Mouse (Mus musculus) embryonic fibroblast, embryonic 13.5 days (primary cell): ENCODE measurements around the gene Tcaf1.

ENCODE experiments used
- CTCF ChIP-seq: IDR thresholded peaks from 2 replicates; pipeline ENCODE4 v1.5.1; 2011; ENCODE audit warnings: mild to moderate bottlenecking, control low read depth, low read length, moderate library complexity, borderline replicate concordance; ENCODE audit not compliant: insufficient read depth
- POLR2A ChIP-seq: IDR thresholded peaks from 2 replicates; pipeline ENCODE4 v1.6.1; 2011; ENCODE audit warnings: low read depth, mild to moderate bottlenecking, control low read depth, low read length, moderate library complexity

DNA sequence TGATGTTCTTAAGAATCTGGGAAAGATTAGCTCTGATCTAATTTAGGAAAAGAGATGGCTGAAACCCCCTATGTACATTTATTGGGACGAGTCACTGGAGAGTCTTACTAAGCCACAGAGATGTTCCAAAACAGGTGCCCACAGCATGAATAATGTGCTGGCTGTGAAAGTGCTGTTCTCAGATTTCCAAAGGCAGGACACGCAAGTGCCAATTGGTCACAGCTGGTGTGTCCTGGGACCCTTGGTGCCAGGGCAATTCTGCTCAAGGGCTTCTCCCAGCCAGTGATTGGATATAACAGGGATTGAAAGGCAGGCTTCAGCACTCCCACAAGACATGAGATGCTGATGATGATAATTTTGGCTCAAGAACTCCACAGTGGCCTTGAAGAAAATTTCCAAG is 48.1 kb downstream of the Tcaf1 start:
- TF ChIP-seq CTCF (no peak), POLR2A (no peak)
